Mouse (Mus musculus) olfactory bulb, adult 2 months (tissue): ENCODE measurements around the gene Rpp14. TPM values are rescaled to one million over a fixed set of nuclear protein-coding genes. Genes with fewer than 3 reads are reported as not detected.
A peak's percentile ranks its signal among the peaks of the same experiment; 100 is the strongest.
"Not testable (repeated sequence)": the region's sequence is repeated elsewhere in the genome, so short reads cannot be mapped to it uniquely, and the experiment has no call there.

Experiments
- H3K27ac ChIP-seq: fragments of 200-500 bp; 2 replicates; pipeline ENCODE4 v1.5.1; 2012; ENCODE audit warnings: low read depth, low read length; ENCODE audit not compliant: insufficient read depth
- H3K4me1 ChIP-seq: fragments of 200-500 bp; 2 replicates; pipeline ENCODE4 v1.6.1; 2012; ENCODE audit warnings: low read length; ENCODE audit not compliant: control insufficient read depth, insufficient read depth
- H3K4me3 ChIP-seq: fragments of 200-500 bp; 2 replicates; pipeline ENCODE4 v1.5.1; 2012; ENCODE audit warnings: mild to moderate bottlenecking, low read depth, low read length, moderate library complexity; ENCODE audit not compliant: insufficient read depth
- CTCF ChIP-seq: fragments of 200-500 bp; IDR thresholded peaks from 2 replicates; pipeline ENCODE4 v1.5.1; 2012; ENCODE audit warnings: low read depth, mild to moderate bottlenecking, low read length, moderate library complexity; ENCODE audit not compliant: insufficient read depth
- POLR2A ChIP-seq: fragments of 200-500 bp; IDR thresholded peaks from 2 replicates; pipeline ENCODE4 v1.6.1; 2012; ENCODE audit warnings: mild to moderate bottlenecking, low read depth, low read length, moderate library complexity; ENCODE audit not compliant: insufficient read depth
- WGBS: fragments of 180-500 bp; shearing (Covaris S2); methylation state at CpG from one replicate; pipeline ENCODE4 v1.1.7; 2018; 5-methylcytosine and 5-hydroxymethylcytosine counted together
- polyA plus RNA-seq: library from polyadenylated mRNA; stranded (reverse); fragments of >200 nt; gene quantifications from 2 replicates; pipeline ENCODE4 v1.2.4, GENCODE M21; 2012; ENCODE audit warnings: low replicate concordance; ENCODE audit not compliant: missing spikeins, insufficient read depth, insufficient read length

Rpp14 gene
- polyA plus RNA-seq, 1 experiment: not detected

GRCm38 (mm10) chr14:8117371-8117770 is 37.2 kb downstream of the Rpp14 start:
- Histone ChIP-seq H3K27ac (no peak overlapping the region), H3K4me1 (peaks cover 8% of the 10 kb centered on the region), H3K4me3 (no peak overlapping the region)
- WGBS: 59% methylated on average over 2 of the region's 2 CpGs
- TF ChIP-seq POLR2A: no peak
- TF ChIP-seq CTCF: no peak

DNA sequence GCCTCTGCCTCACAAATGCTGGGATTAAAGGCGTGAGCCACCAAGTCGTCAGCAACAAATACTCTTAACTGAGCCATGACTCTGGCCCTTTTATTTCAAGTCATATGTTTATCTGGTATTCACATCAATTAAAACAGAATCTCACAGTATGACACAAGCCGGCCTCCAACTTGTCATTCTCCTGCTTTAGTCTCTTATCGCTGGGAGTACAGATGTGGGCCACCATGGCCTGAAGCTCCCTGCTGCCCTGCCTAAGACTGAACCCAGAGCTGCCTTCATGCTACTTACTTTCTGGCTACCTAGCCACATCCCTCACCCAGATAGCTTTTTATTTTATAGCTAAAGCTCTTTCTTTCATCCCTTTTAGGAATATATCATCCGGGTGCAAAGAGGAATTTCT is 39.3 kb downstream of the Rpp14 start:
- peaks cover 8% of the 10 kb centered on the region for H3K4me1 ChIP-seq
- H3K4me3 ChIP-seq: no peak overlapping the region
- no peak for TF ChIP-seq CTCF
- no peak for TF ChIP-seq POLR2A
- no peak overlapping the region for H3K27ac ChIP-seq
- WGBS: 83% methylated on average over 5 of the region's 5 CpGs

GRCm38 (mm10) chr14:8119904-8120303 is 39.7 kb downstream of the Rpp14 start:
- Histone ChIP-seq H3K4me1 (peaks cover 8% of the 10 kb centered on the region), H3K27ac (no peak overlapping the region), H3K4me3 (no peak overlapping the region)
- TF ChIP-seq CTCF (no peak), POLR2A (no peak)
- 86% methylated on average over 3 of the region's 3 CpGs for WGBS

- Histone ChIP-seq H3K4me3 (no peak overlapping the region), H3K27ac (no peak overlapping the region), H3K4me1 (peaks cover 6% of the 10 kb centered on the region; the same call in 1 of the 2 replicates)
- TF ChIP-seq POLR2A (no peak), CTCF (no peak)
- 51% methylated on average over 7 of the region's 7 CpGs for WGBS
Observed at GRCm38 (mm10) chr14:8123141-8123540, 43.0 kb downstream of the Rpp14 start.

DNA sequence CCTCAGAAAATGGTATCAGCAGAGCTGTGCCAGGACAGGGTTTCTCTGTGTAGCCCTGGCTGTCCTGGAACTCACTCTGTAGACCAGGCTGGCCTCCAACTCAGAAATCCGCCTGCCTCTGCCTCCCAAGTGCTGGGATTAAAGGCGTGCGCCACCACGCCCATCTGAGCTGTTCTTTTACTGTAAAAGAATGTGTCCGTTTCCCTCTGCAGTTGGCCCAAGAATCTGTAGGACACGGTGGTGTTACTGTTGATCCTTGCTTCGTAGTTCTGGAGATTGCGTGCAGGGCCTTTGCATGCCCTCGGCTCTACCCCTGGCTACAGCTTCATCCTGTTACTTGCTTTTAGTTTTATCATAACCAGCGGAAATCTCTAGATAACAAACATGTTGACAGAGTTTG is 43.4 kb downstream of the Rpp14 start:
- not testable (repeated sequence) for H3K4me3 ChIP-seq, H3K27ac ChIP-seq, H3K4me1 ChIP-seq
- 98% methylated on average over 10 of the region's 10 CpGs for WGBS

DNA sequence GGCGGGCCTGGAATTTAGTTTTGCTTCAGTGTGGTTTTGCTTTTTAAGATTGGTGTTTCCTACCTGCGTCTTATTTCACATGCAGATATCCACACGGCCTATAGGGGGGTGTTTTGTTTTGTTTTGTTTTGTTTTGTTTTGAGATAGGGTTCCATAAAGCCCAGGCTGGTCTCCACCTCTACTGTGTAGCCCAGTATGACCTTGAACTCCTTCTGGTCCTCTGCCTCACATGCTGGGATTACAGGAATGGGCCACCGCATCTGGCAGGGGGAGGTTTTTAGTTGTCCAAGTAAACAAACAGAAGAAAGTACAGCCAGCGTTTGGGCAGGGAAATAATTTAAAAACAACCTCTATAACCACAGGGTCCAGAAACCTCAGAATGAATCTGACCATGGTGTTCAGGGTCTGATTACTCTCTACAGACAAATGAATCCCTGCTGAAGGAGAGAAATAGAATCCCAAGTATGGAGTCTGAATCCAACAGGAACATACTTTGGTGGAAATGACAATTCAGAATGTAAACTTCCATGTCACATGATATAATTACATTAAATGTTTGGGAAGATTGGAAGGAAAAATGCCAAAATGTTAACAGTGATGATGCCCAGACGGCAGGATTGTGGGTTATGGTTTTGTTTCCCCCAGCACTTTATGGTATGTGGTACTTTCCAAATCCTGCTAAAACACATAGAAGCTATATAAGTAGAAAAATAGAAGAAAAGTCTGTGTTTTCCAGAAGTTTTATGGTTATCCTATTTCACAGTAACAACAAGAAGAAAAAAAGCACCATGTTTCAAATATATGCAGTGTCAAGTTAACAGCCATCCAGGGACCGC is 44.1 kb downstream of the Rpp14 start:
- TF ChIP-seq POLR2A: no peak
- TF ChIP-seq CTCF: no peak
- no peak overlapping the region for H3K27ac ChIP-seq
- H3K4me3 ChIP-seq: no peak overlapping the region
- H3K4me1 ChIP-seq: peaks cover 6% of the 10 kb centered on the region; the same call in 1 of the 2 replicates
- 79% methylated on average over 7 of the region's 7 CpGs for WGBS

- TF ChIP-seq POLR2A (no peak), CTCF (no peak)
- H3K4me1 ChIP-seq: peaks cover 15% of the 10 kb centered on the region
- H3K4me3 ChIP-seq: no peak overlapping the region
- 74% methylated on average over 5 of the region's 5 CpGs for WGBS
- H3K27ac ChIP-seq: no peak overlapping the region
Observed at GRCm38 (mm10) chr14:8127971-8128370, 47.8 kb downstream of the Rpp14 start.

GRCm38 (mm10) chr14:8132789-8133188 is 52.6 kb downstream of the Rpp14 start:
- Histone ChIP-seq H3K4me3 (no peak overlapping the region), H3K4me1 (peaks cover 21% of the 10 kb centered on the region), H3K27ac (no peak overlapping the region)
- TF ChIP-seq CTCF (no peak), POLR2A (no peak)
- WGBS: 81% methylated on average over 8 of the region's 8 CpGs

GRCm38 (mm10) chr14:8134234-8134633 is 54.1 kb downstream of the Rpp14 start:
- 60% methylated on average over 2 of the region's 2 CpGs for WGBS
- H3K27ac ChIP-seq: peak overlapping the region; percentile 26
- no peak overlapping the region for H3K4me3 ChIP-seq
- H3K4me1 ChIP-seq: peaks cover 21% of the 10 kb centered on the region
- TF ChIP-seq CTCF: no peak
- TF ChIP-seq POLR2A: no peak

DNA sequence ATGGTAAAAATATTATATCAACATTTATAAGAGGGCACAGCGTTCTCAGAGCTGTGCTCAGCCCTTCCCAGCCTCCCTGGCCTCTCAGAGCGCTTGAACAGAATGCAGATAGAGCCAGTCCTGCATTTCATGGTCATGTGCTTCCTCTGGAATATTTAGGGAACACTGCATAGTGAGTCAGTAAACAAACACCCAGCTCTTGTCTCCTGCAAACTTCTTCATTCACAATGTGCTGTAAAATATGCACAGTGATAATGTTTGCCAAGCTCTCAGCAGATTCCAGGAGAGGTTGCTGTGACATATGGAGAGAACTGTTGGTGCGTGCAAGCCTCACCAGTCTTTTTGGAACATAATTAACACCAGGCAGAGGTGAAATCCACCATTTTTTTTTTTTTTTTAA is 55.0 kb downstream of the Rpp14 start:
- 0 out of 2 replicates have a peak overlapping the region, but pooled peaks have one; percentile 26 for H3K27ac ChIP-seq
- no peak overlapping the region for H3K4me3 ChIP-seq
- TF ChIP-seq POLR2A (no peak), CTCF (no peak)
- H3K4me1 ChIP-seq: peaks cover 21% of the 10 kb centered on the region
- 26% methylated on average over 3 of the region's 3 CpGs for WGBS
